In genomic region chr6:34367998-34368397, GRCm38 (mm10) we compare ENCODE assay signal across 28 mouse cellular contexts. TPM values are rescaled to one million over a fixed set of nuclear protein-coding genes. Genes with fewer than 3 reads are reported as not detected.
DNase-seq lines count a peak whose midpoint lies in the region; ATAC-seq and TF ChIP-seq lines count a peak whose summit lies in the region.
"Had no signal": no experiment of that assay in that cellular context is flagged by ENCODE, and none has a peak within 500 bp of the region (broad histone marks: within the 10 kb centered on the region; RNA-seq: fewer than 3 reads in every experiment).

No protein-coding gene starts in this region.

- TF ChIP-seq EP300 in liver, postnatal 0 days (IDR thresholded peaks at IDR 0.05; ENCODE audit: low read depth) = peak; percentile 44; the same call in 1 of the 2 replicates

- H3K36me3 ChIP-seq in lung, embryonic 14.5 days (ENCODE audit: insufficient read depth) = no peaks in the 10 kb centered on the region
- no peaks in the 10 kb centered on the region for H3K36me3 ChIP-seq in liver, postnatal 0 days (replicated peaks; ENCODE audit: insufficient read depth, low read length)
- H3K36me3 ChIP-seq in forebrain, embryonic 13.5 days (ENCODE audit: poor library complexity, severe bottlenecking) = no peaks in the 10 kb centered on the region
- H3K36me3 ChIP-seq: embryonic facial prominence, embryonic 10.5 days; limb, embryonic 15.5 days had no signal

- H3K4me2 ChIP-seq in lung, embryonic 14.5 days = no peak overlapping the region
- no peak overlapping the region for H3K4me2 ChIP-seq in liver, postnatal 0 days (ENCODE audit: low read depth, low read length)
- H3K4me2 ChIP-seq in forebrain, embryonic 13.5 days = no peak overlapping the region
- H3K4me2 ChIP-seq: heart, embryonic 13.5 days; hindbrain, embryonic 14.5 days; limb, embryonic 15.5 days had no signal

- H3K9me3 ChIP-seq in lung, embryonic 14.5 days (ENCODE audit: low read depth, low read length) = no peaks in the 10 kb centered on the region
- H3K9me3 ChIP-seq in liver, postnatal 0 days (ENCODE audit: low read length) = no peaks in the 10 kb centered on the region
- H3K9me3 ChIP-seq in forebrain, embryonic 13.5 days (replicated peaks) = no peaks in the 10 kb centered on the region
- H3K9me3 ChIP-seq: embryonic facial prominence, embryonic 10.5 days; heart, embryonic 13.5 days; limb, embryonic 15.5 days; midbrain, embryonic 10.5 days had no signal

- no peak for TF ChIP-seq POLR2A in lung, adult 2 months (IDR thresholded peaks at IDR 0.05; ENCODE audit: borderline replicate concordance, extremely low read depth, low read depth, low read length)

- H3K9ac ChIP-seq in lung, embryonic 14.5 days = no peak overlapping the region
- H3K9ac ChIP-seq in liver, postnatal 0 days (replicated peaks) = no peak overlapping the region
- no peak overlapping the region for H3K9ac ChIP-seq in forebrain, embryonic 13.5 days
- H3K9ac ChIP-seq: heart, embryonic 13.5 days; hindbrain, embryonic 14.5 days; limb, embryonic 15.5 days had no signal

- peak; percentile 34 for DNase-seq in lung, embryonic 14.5 days
- DNase-seq in lung, adult 2 months = no peak
- DNase-seq in liver, postnatal 0 days = no peak
- peak; percentile 7 for DNase-seq in yolk sac, embryonic 10.5 days (ENCODE audit: low spot score)
- DNase-seq in gastrocnemius, postnatal 36 days = no peak
- DNase-seq: adrenal gland, postnatal 10 days; cerebellum, adult 9-10 months; gastrocnemius, postnatal 25 days; kidney, adult 18-20 months; layer of hippocampus, adult 9-11 months; lung, postnatal 10 days; right cerebral cortex, postnatal 4 days; thymus, adult 2 months; thymus, postnatal 4 days had no signal

- ATAC-seq in lung, embryonic 14.5 days (ENCODE audit: insufficient read depth) = no peak
- ATAC-seq in granulocyte monocyte progenitor cell, adult 5-6 weeks (replicated peaks; ENCODE audit: poor library complexity, severe bottlenecking) = peak; percentile 83
- peak; percentile 51; the same call in 1 of the 2 replicates for ATAC-seq in liver, postnatal 0 days
- no peak for ATAC-seq in forebrain, embryonic 13.5 days
- ATAC-seq: activated CD4-positive, CD25-positive, alpha-beta regulatory T cell, adult 4 months; forebrain, embryonic 16.5 days; inflammation-experienced regulatory T-cells, adult 6 months; midbrain, embryonic 16.5 days had no signal

- intact Hi-C loops in gastrocnemius, postnatal 36 days (cut with DNase I) = no loop called here

- H3K4me1 ChIP-seq in lung, embryonic 14.5 days (ENCODE audit: insufficient read depth) = no peaks in the 10 kb centered on the region
- H3K4me1 ChIP-seq in lung, adult 2 months (ENCODE audit: control insufficient read depth, insufficient read depth, low read length) = no peaks in the 10 kb centered on the region; the same call in 1 of the 2 replicates
- no peaks in the 10 kb centered on the region for H3K4me1 ChIP-seq in liver, postnatal 0 days (ENCODE audit: insufficient read depth)
- no peaks in the 10 kb centered on the region for H3K4me1 ChIP-seq in forebrain, embryonic 13.5 days

- H3K4me3 ChIP-seq in lung, embryonic 14.5 days (ENCODE audit: low read depth, low read length) = no peak overlapping the region
- H3K4me3 ChIP-seq in lung, adult 2 months (replicated peaks; ENCODE audit: extremely low read depth, low read depth, low read length) = no peak overlapping the region
- no peak overlapping the region for H3K4me3 ChIP-seq in liver, postnatal 0 days (ENCODE audit: low read depth, low read length)
- no peak overlapping the region for H3K4me3 ChIP-seq in forebrain, embryonic 13.5 days
- H3K4me3 ChIP-seq: embryonic facial prominence, embryonic 10.5 days; heart, embryonic 13.5 days; left cerebral cortex, adult 2 months; limb, embryonic 15.5 days; midbrain, embryonic 10.5 days had no signal

- TF ChIP-seq CTCF in lung, embryonic 14.5 days (IDR thresholded peaks at IDR 0.05; ENCODE audit: low read depth) = no peak
- TF ChIP-seq CTCF in lung, adult 2 months (IDR thresholded peaks at IDR 0.05; ENCODE audit: insufficient read depth, low read length) = no peak
- TF ChIP-seq CTCF in liver, postnatal 0 days (IDR thresholded peaks at IDR 0.05; ENCODE audit: low read depth) = no peak

- H3K27me3 ChIP-seq in lung, embryonic 14.5 days (ENCODE audit: insufficient read depth, low read length) = no peaks in the 10 kb centered on the region
- no peaks in the 10 kb centered on the region for H3K27me3 ChIP-seq in liver, postnatal 0 days (ENCODE audit: insufficient read depth, low read length)
- no peaks in the 10 kb centered on the region for H3K27me3 ChIP-seq in forebrain, embryonic 13.5 days
- H3K27me3 ChIP-seq: heart, embryonic 13.5 days; limb, embryonic 15.5 days had no signal

- WGBS in lung, embryonic 14.5 days = 70% methylated on average over 9 of the region's 9 CpGs
- 55% methylated on average over 9 of the region's 9 CpGs for WGBS in lung, adult 2 months
- 48% methylated on average over 9 of the region's 9 CpGs for WGBS in liver, postnatal 0 days (ENCODE audit: insufficient replicate concordance)
- 90% methylated on average over 9 of the region's 9 CpGs for WGBS in forebrain, embryonic 13.5 days

- H3K27ac ChIP-seq in lung, embryonic 14.5 days (ENCODE audit: low read depth) = no peak overlapping the region
- no peak overlapping the region for H3K27ac ChIP-seq in liver, postnatal 0 days (ENCODE audit: low read depth)
- no peak overlapping the region for H3K27ac ChIP-seq in forebrain, embryonic 13.5 days
- H3K27ac ChIP-seq: left cerebral cortex, adult 2 months; limb, embryonic 15.5 days had no signal

RNA-seq across cellular contexts. Expression of gene Akr1b8, which starts 14.1 kb away (rescaled TPM):
- polyA plus RNA-seq in lung, embryonic 14.5 days (2014; fragmentation: Nextera tagmentation; extraction: Ambion mirVana) = 12.4 and 14.0 TPM in 2 replicates
- polyA plus RNA-seq in lung, adult 2 months (2012; rRNA removed) = 9.1 and 13.8 TPM in 2 replicates
- total RNA-seq in granulocyte monocyte progenitor cell, adult 5-6 weeks (2014; fragmentation: Nextera tagmentation) = not detected in 2 replicates
- total RNA-seq in granulocyte monocyte progenitor cell, adult 5-6 weeks (2017) = not detected in 2 replicates
- 7.2 and 8.1 TPM in 2 replicates for polyA plus RNA-seq in liver, postnatal 0 days (2015; fragmentation: Nextera tagmentation; extraction: Ambion mirVana)
- polyA plus RNA-seq in forebrain, embryonic 13.5 days (2015; fragmentation: Nextera tagmentation; extraction: Ambion mirVana) = 7.4 and 10.8 TPM in 2 replicates
- 1 to 10 TPM; 1.7 to 2.2 TPM for total RNA-seq in gastrocnemius, postnatal 36 days (2021)
- polyA plus RNA-seq: activated CD4-positive, CD25-positive, alpha-beta regulatory T cell, adult 4 months had no signal

RNA-seq across cellular contexts. Expression of gene Akr1b10, which starts 16.0 kb away (rescaled TPM):
- polyA plus RNA-seq in lung, embryonic 14.5 days (2014; fragmentation: Nextera tagmentation; extraction: Ambion mirVana) = 22.3 and 26.8 TPM in 2 replicates
- 13.7 and 21.2 TPM in 2 replicates for polyA plus RNA-seq in lung, adult 2 months (2012; rRNA removed)
- total RNA-seq in granulocyte monocyte progenitor cell, adult 5-6 weeks (2014; fragmentation: Nextera tagmentation) = 37.8 and 58.6 TPM in 2 replicates
- total RNA-seq in granulocyte monocyte progenitor cell, adult 5-6 weeks (2017) = 29.6 and 31.5 TPM in 2 replicates
- 7.0 and 7.3 TPM in 2 replicates for polyA plus RNA-seq in liver, postnatal 0 days (2015; fragmentation: Nextera tagmentation; extraction: Ambion mirVana)
- 7.1 and 8.0 TPM in 2 replicates for polyA plus RNA-seq in forebrain, embryonic 13.5 days (2015; fragmentation: Nextera tagmentation; extraction: Ambion mirVana)
- 10 to 100 TPM; 52.6 to 56.5 TPM for total RNA-seq in gastrocnemius, postnatal 36 days (2021)

RNA-seq across cellular contexts. Expression of gene Akr1b7, which starts 44.1 kb away (rescaled TPM):
- polyA plus RNA-seq in lung, embryonic 14.5 days (2014; fragmentation: Nextera tagmentation; extraction: Ambion mirVana) = 0.15 TPM in 1 of 2 replicates, not detected in the other
- 0.40 and 0.73 TPM in 2 replicates for polyA plus RNA-seq in lung, adult 2 months (2012; rRNA removed)
- not detected in 2 replicates for total RNA-seq in granulocyte monocyte progenitor cell, adult 5-6 weeks (2014; fragmentation: Nextera tagmentation)
- not detected in 2 replicates for total RNA-seq in granulocyte monocyte progenitor cell, adult 5-6 weeks (2017)
- polyA plus RNA-seq in liver, postnatal 0 days (2015; fragmentation: Nextera tagmentation; extraction: Ambion mirVana) = 258 and 381 TPM in 2 replicates
- polyA plus RNA-seq in forebrain, embryonic 13.5 days (2015; fragmentation: Nextera tagmentation; extraction: Ambion mirVana) = not detected in 2 replicates
- total RNA-seq in gastrocnemius, postnatal 36 days (2021) = not detected
- total RNA-seq: gastrocnemius, postnatal 25 days; heart, postnatal 25 days; left cerebral cortex, adult 2 months; left cerebral cortex, postnatal 36 days had no signal
- polyA plus RNA-seq: activated CD4-positive, CD25-positive, alpha-beta regulatory T cell, adult 4 months; embryonic facial prominence, embryonic 10.5 days; forebrain, embryonic 16.5 days; heart, embryonic 13.5 days; hindbrain, embryonic 14.5 days; inflammation-experienced regulatory T-cells, adult 6 months; midbrain, embryonic 10.5 days; midbrain, embryonic 16.5 days had no signal

RNA-seq across cellular contexts. Expression of gene Akr1b3, which starts 50.7 kb away (rescaled TPM):
- 165 and 170 TPM in 2 replicates for polyA plus RNA-seq in lung, embryonic 14.5 days (2014; fragmentation: Nextera tagmentation; extraction: Ambion mirVana)
- 129 and 153 TPM in 2 replicates for polyA plus RNA-seq in lung, adult 2 months (2012; rRNA removed)
- 276 and 347 TPM in 2 replicates for total RNA-seq in granulocyte monocyte progenitor cell, adult 5-6 weeks (2014; fragmentation: Nextera tagmentation)
- 156 and 169 TPM in 2 replicates for total RNA-seq in granulocyte monocyte progenitor cell, adult 5-6 weeks (2017)
- polyA plus RNA-seq in liver, postnatal 0 days (2015; fragmentation: Nextera tagmentation; extraction: Ambion mirVana) = 31.6 and 32.8 TPM in 2 replicates
- 118 and 122 TPM in 2 replicates for polyA plus RNA-seq in forebrain, embryonic 13.5 days (2015; fragmentation: Nextera tagmentation; extraction: Ambion mirVana)
- 100 to 1,000 TPM; 152 to 165 TPM for total RNA-seq in gastrocnemius, postnatal 36 days (2021)

Comparison
In these comparisons a context has a peak if more than half of its experiments do, and no peak if none do; other contexts are left out.
1. DNase-seq: peak in lung, embryonic 14.5 days (single experiment) and yolk sac, embryonic 10.5 days (single experiment); none in lung, adult 2 months (single experiment), liver, postnatal 0 days (single experiment) and gastrocnemius, postnatal 36 days (0 of 2).
2. ATAC-seq: peak in granulocyte monocyte progenitor cell, adult 5-6 weeks (single experiment) and liver, postnatal 0 days (single experiment); none in lung, embryonic 14.5 days (single experiment) and forebrain, embryonic 13.5 days (single experiment).
3. RNA of gene Akr1b7, which starts 44.1 kb away (polyA plus RNA-seq): 258 to 381 TPM in liver, postnatal 0 days; 0.40 to 0.73 TPM in lung, adult 2 months, 0.15 TPM in lung, embryonic 14.5 days and not detected in forebrain, embryonic 13.5 days; every median in the first group is over 100 times any median in the second.